Mouse (Mus musculus) gastrocnemius, postnatal 36 days (tissue): ENCODE data around the gene Slc16a5. TPM values are rescaled to one million over a fixed set of nuclear protein-coding genes. Genes with fewer than 3 reads are reported as not detected.
A peak's percentile ranks its signal among the peaks of the same experiment; 100 is the strongest.

Experiments used
- DNase-seq, 2 experiments: peaks; one replicate each; pipeline ENCODE4 v3.0.0; 2022
- intact Hi-C: fragments of 180-260 bp; cut with DNase I; formaldehyde crosslinking; loops from one replicate; pipeline ENCODE4 v1.15.1; 2025
- microRNA-seq, 2 experiments: library from miRNA; unstranded; fragments of <30 nt; microRNA quantifications; one replicate each; pipeline ENCODE4 v1.2.0; 2021
- total RNA-seq, 2 experiments: library from RNA; stranded (reverse); gene quantifications; 2 replicates each; pipeline ENCODE4 v1.2.3; 2021

Gene Slc16a5
- total RNA-seq, 2 experiments from 2014 or later, result 0.61 TPM; not detected in 1

DNA sequence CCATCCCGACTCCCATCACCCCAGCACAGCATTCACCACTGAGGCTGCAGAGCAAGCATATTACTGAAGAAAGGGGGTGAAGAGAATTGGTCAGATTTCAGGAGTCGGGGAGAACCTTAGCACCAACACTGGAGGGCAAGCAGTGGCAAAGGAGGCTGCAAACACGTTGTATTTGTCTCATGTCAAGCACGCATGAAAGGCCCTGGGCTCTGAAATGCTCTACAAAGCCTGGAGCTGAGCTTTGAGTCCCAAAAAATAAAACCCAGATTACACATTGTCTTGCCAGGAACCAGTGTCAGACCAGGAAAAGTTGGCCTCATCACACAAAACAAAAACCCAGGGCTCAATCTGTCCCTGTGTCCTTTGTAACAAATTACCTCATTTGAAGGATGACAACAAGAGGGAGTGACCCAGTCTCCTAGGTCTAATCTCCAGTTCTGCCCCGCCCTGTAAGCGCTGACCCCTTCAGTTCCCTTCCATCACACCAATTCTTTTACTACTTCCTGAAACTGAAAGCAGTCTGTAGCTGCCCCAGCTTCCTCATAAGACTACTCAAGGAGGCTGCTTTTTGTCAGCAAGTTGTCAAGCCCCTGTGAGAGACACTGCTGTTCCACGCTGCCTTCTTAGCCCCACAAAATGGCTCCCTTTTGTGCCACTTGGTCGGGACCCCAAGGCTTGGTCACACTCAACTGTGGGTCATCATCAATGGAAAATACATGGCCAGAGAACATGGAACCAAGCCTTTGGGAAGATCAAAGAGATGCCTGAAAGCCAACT lies 50.3 kb downstream of the Slc16a5 start:
- peak in 1 of 2 experiments; percentile 18 for DNase-seq
- intact Hi-C loops, result no loop called here

DNA sequence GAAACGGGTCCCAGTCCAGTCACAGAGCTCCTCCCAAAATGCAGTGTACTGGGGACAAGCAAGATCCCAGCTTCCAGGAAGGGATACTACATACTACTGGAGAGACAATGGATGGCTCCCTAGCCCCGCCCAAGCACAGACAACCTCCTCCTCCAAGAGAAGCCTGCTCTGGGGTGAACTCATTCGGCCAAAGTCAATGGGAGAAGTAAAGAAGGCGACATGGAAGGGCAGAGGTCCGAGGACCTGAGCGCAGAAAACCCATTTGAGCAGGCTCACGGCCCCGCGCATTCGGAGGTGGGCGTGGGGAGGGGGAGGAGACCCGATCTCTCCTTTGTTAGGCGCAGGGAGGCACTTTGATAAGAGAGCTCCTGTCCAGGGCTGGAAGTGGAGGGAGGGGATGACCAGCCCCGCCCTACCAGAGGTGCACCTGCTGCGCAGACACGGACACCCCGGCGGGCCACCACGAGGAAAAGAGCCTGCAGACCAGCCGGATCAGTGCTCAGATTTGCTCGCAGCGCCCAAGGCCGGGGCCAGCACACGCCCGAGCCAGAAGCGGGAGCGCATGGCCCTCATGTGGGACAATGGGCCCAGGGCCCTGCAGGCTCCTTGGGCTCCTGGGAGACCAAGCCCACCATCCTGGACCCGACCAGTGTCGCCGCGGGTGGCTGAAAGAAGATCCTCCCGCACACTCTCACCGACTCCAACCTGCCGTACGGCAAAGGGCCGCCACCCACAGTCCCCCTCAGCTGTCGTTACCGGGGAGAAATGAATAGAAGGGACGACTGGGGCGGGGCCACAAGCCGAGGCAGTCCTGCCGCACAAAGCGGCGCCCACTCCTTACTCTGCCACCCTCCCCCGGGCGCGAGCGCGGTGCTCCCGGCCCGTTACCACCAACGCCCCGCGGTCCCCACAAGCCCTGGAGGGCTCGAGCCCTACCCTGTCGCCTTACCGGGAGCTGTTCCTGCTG lies 51.3 kb downstream of the Slc16a5 start:
- peak in 1 of 2 experiments; percentile 54 for DNase-seq
- intact Hi-C loops, result no loop called here

- intact Hi-C loops, result no loop called here
Observed at GRCm38 (mm10) chr11:115514238-115514663, 52.0 kb downstream of the Slc16a5 start, which contains the start of gene Jpt1. Gene Jpt1, minus strand, starts transcription at chr11:115514387.

DNA sequence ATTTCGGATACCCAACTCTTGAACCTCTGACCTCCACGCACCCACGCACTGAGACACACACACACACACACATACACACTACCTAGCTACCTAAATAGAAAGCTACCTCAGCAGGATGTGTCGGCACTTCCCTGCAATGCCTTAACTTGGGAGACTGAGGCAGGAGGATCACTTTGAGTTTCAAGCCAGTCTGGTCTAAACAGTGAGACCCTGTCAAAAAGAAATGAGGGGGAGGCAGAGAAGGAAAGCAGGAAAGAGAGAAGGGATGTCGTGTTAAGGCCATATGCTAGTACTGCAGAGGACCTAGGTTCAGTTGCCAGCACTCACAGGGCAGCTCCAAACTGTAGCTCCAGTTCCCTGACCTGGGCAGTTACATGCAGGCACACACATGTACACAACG lies 52.7 kb downstream of the Slc16a5 start:
- intact Hi-C loops, result no loop called here

More at GRCm38 (mm10) chr11:115514238-115514663, 52.0 kb downstream of the Slc16a5 start, which contains the start of gene Jpt1:
- peak; percentile 91 to 93 for DNase-seq

GRCm38 (mm10) chr11:115516942-115517341 lies 54.7 kb downstream of the Slc16a5 start:
- intact Hi-C loops, result no loop called here
- no peak for DNase-seq

More for the DNA sequence above, 52.7 kb downstream of the Slc16a5 start:
- peak in 1 of 2 experiments; percentile 8 for DNase-seq

- intact Hi-C loops, result no loop called here
- no peak for DNase-seq
Observed at GRCm38 (mm10) chr11:115518693-115519092, 56.4 kb downstream of the Slc16a5 start.

GRCm38 (mm10) chr11:115519581-115519980 lies 57.3 kb downstream of the Slc16a5 start:
- intact Hi-C loops, result no loop called here
- DNase-seq, result no peak

- intact Hi-C loops, result no loop called here
- DNase-seq, result no peak
Observed at GRCm38 (mm10) chr11:115520218-115520617, 57.9 kb downstream of the Slc16a5 start.

- intact Hi-C loops, result no loop called here
- DNase-seq, result no peak
Observed at GRCm38 (mm10) chr11:115521080-115521479, 58.8 kb downstream of the Slc16a5 start.

- no peak for DNase-seq
- intact Hi-C loops, result no loop called here
Observed at GRCm38 (mm10) chr11:115522238-115522637, 60.0 kb downstream of the Slc16a5 start.

- no peak for DNase-seq
- intact Hi-C loops, result no loop called here
Observed at GRCm38 (mm10) chr11:115522703-115523102, 60.4 kb downstream of the Slc16a5 start.

Small RNAs within 50 kb of the gene (microRNA-seq; reads per million reads assigned to microRNA genes)
- 0 to 1.1 reads per million in 2 experiments for gene Mir3968

Other genes starting within 250 kb of the Slc16a5 start
- gene Grin2c, start 195.2 kb upstream of the Slc16a5 start, total RNA-seq, result not detected
- gene Fdxr, start 185.4 kb upstream of the Slc16a5 start, total RNA-seq, result 1 to 10 TPM; 3.6 to 4.4 TPM
- 1 to 10 TPM; 2.4 to 3.5 TPM for gene Fads6, start 164.8 kb upstream of the Slc16a5 start, total RNA-seq
- gene Otop2, start 155.3 kb upstream of the Slc16a5 start, total RNA-seq, result not detected
- gene Ush1g, start 140.4 kb upstream of the Slc16a5 start, total RNA-seq, result 1 to 10 TPM in 1 of 2 experiments, under 1 TPM in 1; 0.72 to 1.3 TPM
- not detected for gene Otop3, start 127.7 kb upstream of the Slc16a5 start, total RNA-seq
- 1 to 10 TPM; 2.0 TPM for gene Hid1, start 94.7 kb upstream of the Slc16a5 start, total RNA-seq
- gene Cdr2l, start 80.6 kb upstream of the Slc16a5 start, total RNA-seq, result 1 to 10 TPM; 2.1 to 2.6 TPM
- gene Mrpl58, start 58.7 kb upstream of the Slc16a5 start, total RNA-seq, result 10 to 100 TPM; 86.7 to 98.5 TPM
- gene Atp5h, start 42.5 kb upstream of the Slc16a5 start, total RNA-seq, result 100 to 1,000 TPM; 770 to 834 TPM
- 10 to 100 TPM; 12.7 to 12.9 TPM for gene Kctd2, start 42.3 kb upstream of the Slc16a5 start, total RNA-seq
- gene Trim80, start 21.9 kb upstream of the Slc16a5 start, total RNA-seq, result not detected
- gene Armc7, start 13.2 kb downstream of the Slc16a5 start, total RNA-seq, result 1 to 10 TPM in 1 of 2 experiments, under 1 TPM in 1; 0.89 to 1.2 TPM
- gene Nt5c, start 29.4 kb downstream of the Slc16a5 start, total RNA-seq, result 1 to 10 TPM; 6.5 to 9.2 TPM
- gene Jpt1, start 51.9 kb downstream of the Slc16a5 start, total RNA-seq, result 10 to 100 TPM; 34.6 to 48.3 TPM
- 100 to 1,000 TPM; 107 to 124 TPM for gene Sumo2, start 73.8 kb downstream of the Slc16a5 start, total RNA-seq
- 10 to 100 TPM; 15.8 to 20.8 TPM for gene Nup85, start 102.0 kb downstream of the Slc16a5 start, total RNA-seq
- gene Mrps7, start 141.5 kb downstream of the Slc16a5 start, total RNA-seq, result 10 to 100 TPM; 66.8 to 72.4 TPM
- 10 to 100 TPM; 12.5 to 13.0 TPM for gene Gga3, start 141.6 kb downstream of the Slc16a5 start, total RNA-seq
- 10 to 100 TPM; 41.8 to 45.8 TPM for gene Mif4gd, start 150.5 kb downstream of the Slc16a5 start, total RNA-seq
- gene Slc25a19, start 165.8 kb downstream of the Slc16a5 start, total RNA-seq, result 10 to 100 TPM; 44.4 to 46.8 TPM
- 10 to 100 TPM; 56.4 to 65.7 TPM for gene Grb2, start 246.1 kb downstream of the Slc16a5 start, total RNA-seq